Mouse (Mus musculus) hindbrain, embryonic 10.5 days (tissue): ENCODE measurements around the gene Fgf11. TPM values are rescaled to one million over a fixed set of nuclear protein-coding genes. Genes with fewer than 3 reads are reported as not detected.

Source experiments
- DNase-seq: peaks from one replicate; pipeline ENCODE4 v3.0.0-alpha.2; 2017; ENCODE audit warnings: low spot score
- H3K27ac ChIP-seq: fragments of 300-500 bp; sonication (generic); 2 replicates; pipeline ENCODE4 v1.5.1; 2016; ENCODE audit warnings: mild to moderate bottlenecking, moderate library complexity
- H3K27me3 ChIP-seq: fragments of 300-500 bp; sonication (generic); 2 replicates; pipeline ENCODE4 v1.6.1; 2016; ENCODE audit warnings: mild to moderate bottlenecking; ENCODE audit not compliant: poor library complexity, insufficient read depth, severe bottlenecking
- H3K36me3 ChIP-seq: fragments of 300-500 bp; sonication (generic); 2 replicates; pipeline ENCODE4 v1.6.1; 2016; ENCODE audit warnings: mild to moderate bottlenecking, moderate library complexity
- H3K4me1 ChIP-seq: fragments of 300-500 bp; sonication (generic); replicated peaks from 2 replicates; pipeline ENCODE4 v1.6.1; 2016; ENCODE audit warnings: mild to moderate bottlenecking
- H3K4me3 ChIP-seq: fragments of 300-500 bp; sonication (generic); 2 replicates; pipeline ENCODE4 v1.5.1; 2016; ENCODE audit warnings: mild to moderate bottlenecking, moderate library complexity
- H3K9me3 ChIP-seq: fragments of 300-500 bp; sonication (generic); 2 replicates; pipeline ENCODE4 v1.6.1; 2016; ENCODE audit warnings: mild to moderate bottlenecking, moderate library complexity
- WGBS: fragments of 180-500 bp; shearing (Covaris S2); methylation state at CpG from one replicate; pipeline ENCODE4 v1.1.7; 2016; 5-methylcytosine and 5-hydroxymethylcytosine counted together
- polyA plus RNA-seq: library from polyadenylated mRNA; unstranded; fragments of >200 nt; fragmentation: Nextera tagmentation; extraction: Ambion mirVana; gene quantifications from 2 replicates; pipeline ENCODE4 v1.2.1, GENCODE M21; 2016

Gene Fgf11
- polyA plus RNA-seq, 1 experiment from 2014 or later: 1.8 TPM

GRCm38 (mm10) chr11:69835966-69836335 lies 34.3 kb upstream of the Fgf11 start:
- Histone ChIP-seq H3K4me3 (peak overlapping the region; percentile 89), H3K9me3 (no peaks in the 10 kb centered on the region), H3K27ac (peak overlapping the region; percentile 95), H3K27me3 (peaks cover 46% of the 10 kb centered on the region), H3K36me3 (peaks cover 32% of the 10 kb centered on the region), H3K4me1 (peaks cover 63% of the 10 kb centered on the region)
- DNase-seq: no peak
- WGBS: 2% methylated on average over 4 of the region's 4 CpGs

GRCm38 (mm10) chr11:69835326-69835965 lies 33.8 kb upstream of the Fgf11 start:
- H3K27me3 ChIP-seq: peaks cover 46% of the 10 kb centered on the region
- peak overlapping the region; percentile 89 for H3K4me3 ChIP-seq
- 1% methylated on average over 9 of the region's 9 CpGs for WGBS
- no peaks in the 10 kb centered on the region for H3K9me3 ChIP-seq
- DNase-seq: peak; percentile 71
- H3K4me1 ChIP-seq: peaks cover 64% of the 10 kb centered on the region
- peaks cover 36% of the 10 kb centered on the region for H3K36me3 ChIP-seq
- H3K27ac ChIP-seq: peak overlapping the region; percentile 95

- peak overlapping the region; percentile 87 for H3K27ac ChIP-seq
- peak; percentile 43 for DNase-seq
These were observed 32.4 kb upstream of the Fgf11 start for GRCm38 (mm10) chr11:69834001-69834549.

GRCm38 (mm10) chr11:69833554-69833953 lies 31.9 kb upstream of the Fgf11 start:
- H3K4me1 ChIP-seq: peaks cover 66% of the 10 kb centered on the region
- DNase-seq: no peak
- H3K27ac ChIP-seq: peak overlapping the region; percentile 87
- WGBS: 54% methylated on average over 8 of the region's 8 CpGs
- peaks cover 46% of the 10 kb centered on the region for H3K27me3 ChIP-seq
- no peaks in the 10 kb centered on the region for H3K9me3 ChIP-seq
- peaks cover 47% of the 10 kb centered on the region for H3K36me3 ChIP-seq
- peak overlapping the region; percentile 89 for H3K4me3 ChIP-seq

More at GRCm38 (mm10) chr11:69834001-69834549, 32.4 kb upstream of the Fgf11 start:
- no peaks in the 10 kb centered on the region for H3K9me3 ChIP-seq
- 6% methylated on average over 48 of the region's 48 CpGs for WGBS
- peaks cover 42% of the 10 kb centered on the region for H3K36me3 ChIP-seq
- H3K4me3 ChIP-seq: peak overlapping the region; percentile 89
- H3K4me1 ChIP-seq: peaks cover 66% of the 10 kb centered on the region
- peaks cover 46% of the 10 kb centered on the region for H3K27me3 ChIP-seq

- Histone ChIP-seq H3K27me3 (peaks cover 17% of the 10 kb centered on the region), H3K4me3 (no peak overlapping the region), H3K4me1 (peaks cover 34% of the 10 kb centered on the region), H3K27ac (peak overlapping the region; percentile 8; the same call in 1 of the 2 replicates), H3K36me3 (peaks cover 91% of the 10 kb centered on the region), H3K9me3 (no peaks in the 10 kb centered on the region)
- DNase-seq: no peak
- WGBS: 71% methylated on average over 5 of the region's 5 CpGs
These were observed 27.2 kb upstream of the Fgf11 start for GRCm38 (mm10) chr11:69828832-69829231.

- H3K36me3 ChIP-seq: peaks cover 50% of the 10 kb centered on the region
- H3K4me3 ChIP-seq: no peak overlapping the region
- no peaks in the 10 kb centered on the region for H3K9me3 ChIP-seq
- H3K4me1 ChIP-seq: peaks cover 11% of the 10 kb centered on the region; the same call in 1 of the 2 replicates
- no peaks in the 10 kb centered on the region for H3K27me3 ChIP-seq
- 77% methylated on average over 2 of the region's 2 CpGs for WGBS
- no peak overlapping the region for H3K27ac ChIP-seq
- DNase-seq: no peak
These were observed 21.8 kb upstream of the Fgf11 start for GRCm38 (mm10) chr11:69823456-69823855.

GRCm38 (mm10) chr11:69822080-69822479 lies 20.4 kb upstream of the Fgf11 start, which contains the start of gene Spem1:
Gene Spem1 (minus strand): TSS chr11:69822180.
- H3K4me3 ChIP-seq: no peak within 1 kb of the TSS
- no peaks in the 10 kb centered on the region for H3K27me3 ChIP-seq
- H3K4me1 ChIP-seq: peaks cover 7% of the 10 kb centered on the region; the same call in 1 of the 2 replicates
- H3K27ac ChIP-seq: peak within 1 kb of the TSS; percentile 31; the same call in 1 of the 2 replicates
- DNase-seq: no peak
- WGBS: 92% methylated on average over 3 of the region's 3 CpGs
- peaks cover 6% of the 10 kb centered on the region for H3K9me3 ChIP-seq
- peaks cover 36% of the 10 kb centered on the region for H3K36me3 ChIP-seq

- DNase-seq: no peak
- no peak overlapping the region for H3K27ac ChIP-seq
- peaks cover 13% of the 10 kb centered on the region for H3K9me3 ChIP-seq
- no peak overlapping the region for H3K4me3 ChIP-seq
- no peaks in the 10 kb centered on the region; the same call in 1 of the 2 replicates for H3K4me1 ChIP-seq
- no peaks in the 10 kb centered on the region for H3K27me3 ChIP-seq
- H3K36me3 ChIP-seq: 0 out of 2 replicates have a peak, but pooled peaks cover 4% of the 10 kb centered on the region
- 95% methylated on average over 8 of the region's 8 CpGs for WGBS
These were observed 17.2 kb upstream of the Fgf11 start for GRCm38 (mm10) chr11:69818871-69819270.

GRCm38 (mm10) chr11:69818365-69818764 lies 16.7 kb upstream of the Fgf11 start, which contains the start of gene Spem2:
Gene Spem2 (minus strand): TSS chr11:69818465.
- Histone ChIP-seq H3K36me3 (no peaks in the 10 kb centered on the region), H3K4me1 (no peaks in the 10 kb centered on the region), H3K27ac (no peak within 1 kb of the TSS), H3K4me3 (no peak within 1 kb of the TSS), H3K9me3 (peaks cover 13% of the 10 kb centered on the region), H3K27me3 (no peaks in the 10 kb centered on the region)
- no peak for DNase-seq
- WGBS: 92% methylated on average over 2 of the region's 2 CpGs

GRCm38 (mm10) chr11:69816520-69816919 lies 14.9 kb upstream of the Fgf11 start:
- H3K4me3 ChIP-seq: no peak overlapping the region
- no peak overlapping the region for H3K27ac ChIP-seq
- no peaks in the 10 kb centered on the region for H3K27me3 ChIP-seq
- DNase-seq: no peak
- H3K9me3 ChIP-seq: peaks cover 13% of the 10 kb centered on the region
- no peaks in the 10 kb centered on the region for H3K4me1 ChIP-seq
- 93% methylated on average over 12 of the region's 12 CpGs for WGBS
- H3K36me3 ChIP-seq: no peaks in the 10 kb centered on the region

GRCm38 (mm10) chr11:69815155-69815554 lies 13.5 kb upstream of the Fgf11 start, which contains the start of gene Gm39566:
Gene Gm39566 (minus strand): TSS chr11:69815298.
- WGBS: 59% methylated on average over 10 of the region's 10 CpGs

GRCm38 (mm10) chr11:69810280-69810679 lies 8.6 kb upstream of the Fgf11 start:
- Histone ChIP-seq H3K4me3 (no peak overlapping the region), H3K4me1 (no peaks in the 10 kb centered on the region), H3K27me3 (peaks cover 22% of the 10 kb centered on the region), H3K27ac (no peak overlapping the region), H3K9me3 (peaks cover 4% of the 10 kb centered on the region; the same call in 1 of the 2 replicates), H3K36me3 (no peaks in the 10 kb centered on the region)
- no peak for DNase-seq

More at GRCm38 (mm10) chr11:69815155-69815554, 13.5 kb upstream of the Fgf11 start, which contains the start of gene Gm39566:
- no peaks in the 10 kb centered on the region for H3K27me3 ChIP-seq
- H3K27ac ChIP-seq: no peak within 1 kb of the TSS
- H3K36me3 ChIP-seq: no peaks in the 10 kb centered on the region
- peaks cover 13% of the 10 kb centered on the region for H3K9me3 ChIP-seq
- H3K4me1 ChIP-seq: no peaks in the 10 kb centered on the region
- DNase-seq: no peak
- H3K4me3 ChIP-seq: no peak within 1 kb of the TSS

- peaks cover 4% of the 10 kb centered on the region; the same call in 1 of the 2 replicates for H3K9me3 ChIP-seq
- peaks cover 48% of the 10 kb centered on the region for H3K27me3 ChIP-seq
- 82% methylated on average over 2 of the region's 2 CpGs for WGBS
These were observed 6.0 kb upstream of the Fgf11 start for GRCm38 (mm10) chr11:69807641-69808040.

More at GRCm38 (mm10) chr11:69807641-69808040, 6.0 kb upstream of the Fgf11 start:
- Histone ChIP-seq H3K27ac (no peak overlapping the region), H3K36me3 (no peaks in the 10 kb centered on the region), H3K4me1 (peaks cover 25% of the 10 kb centered on the region), H3K4me3 (no peak overlapping the region)
- no peak for DNase-seq
